Mouse (Mus musculus) midbrain, embryonic 16.5 days (tissue): Measurements from ENCODE around the gene Icmt. TPM values are rescaled to one million over a fixed set of nuclear protein-coding genes. Genes with fewer than 3 reads are reported as not detected.

Experiments used
- ATAC-seq: fragments of 200-750 bp; cut with Nextera tagmentation; 2 replicates; pipeline ENCODE4 v1.8.0; 2017; ENCODE audit warnings: moderate TSS enrichment
- H3K27ac ChIP-seq: fragments of 300-500 bp; sonication (generic); 2 replicates; pipeline ENCODE4 v1.5.1; 2014; ENCODE audit warnings: mild to moderate bottlenecking, low read length, mixed read lengths
- H3K27me3 ChIP-seq: fragments of 300-500 bp; sonication (generic); 2 replicates; pipeline ENCODE4 v1.6.1; 2014; ENCODE audit warnings: low read depth, low read length, mixed read lengths; ENCODE audit not compliant: control insufficient read depth, insufficient read depth
- H3K36me3 ChIP-seq: fragments of 300-500 bp; sonication (generic); 2 replicates; pipeline ENCODE4 v1.6.1; 2014; ENCODE audit warnings: mild to moderate bottlenecking, low read length, moderate library complexity, mixed read lengths; ENCODE audit not compliant: control insufficient read depth, insufficient read depth
- H3K4me1 ChIP-seq: fragments of 300-500 bp; sonication (generic); 2 replicates; pipeline ENCODE4 v1.6.1; 2014; ENCODE audit warnings: mild to moderate bottlenecking, low read length, mixed read lengths; ENCODE audit not compliant: control insufficient read depth, insufficient read depth
- H3K4me2 ChIP-seq: fragments of 300-500 bp; sonication (generic); 2 replicates; pipeline ENCODE4 v1.6.1; 2014; ENCODE audit warnings: mild to moderate bottlenecking, low read length, mixed read lengths
- H3K4me3 ChIP-seq: fragments of 300-500 bp; sonication (generic); 2 replicates; pipeline ENCODE4 v1.5.1; 2014; ENCODE audit warnings: low read depth, mild to moderate bottlenecking, low read length, moderate library complexity, mixed read lengths
- H3K9ac ChIP-seq: fragments of 300-500 bp; sonication (generic); 2 replicates; pipeline ENCODE4 v1.6.1; 2014; ENCODE audit warnings: low read depth, low read length, mixed read lengths
- H3K9me3 ChIP-seq: fragments of 300-500 bp; sonication (generic); replicated peaks from 2 replicates; pipeline ENCODE4 v1.6.1; 2014; ENCODE audit warnings: mild to moderate bottlenecking, low read length, mixed read lengths; ENCODE audit not compliant: control insufficient read depth, poor library complexity, severe bottlenecking
- WGBS: fragments of 180-500 bp; shearing (Covaris S2); extraction: QIAGEN DNeasy Blood & Tissue Kit; methylation state at CpG from one replicate; pipeline ENCODE4 v1.1.7; 2014; 5-methylcytosine and 5-hydroxymethylcytosine counted together
- polyA plus RNA-seq: library from polyadenylated mRNA; unstranded; fragments of >200 nt; fragmentation: Nextera tagmentation; extraction: Ambion mirVana; gene quantifications from 2 replicates; pipeline ENCODE4 v1.2.1, GENCODE M21; 2015

The Icmt gene
- polyA plus RNA-seq, 1 experiment from 2014 or later = 20.7 TPM

- no peaks in the 10 kb centered on the region for H3K36me3 ChIP-seq
- H3K9ac ChIP-seq = peak overlapping the region; percentile 60
- WGBS = under 1% methylated on average over 32 of the region's 39 CpGs
- H3K9me3 ChIP-seq = no peaks in the 10 kb centered on the region
- no peak overlapping the region; the same call in 1 of the 2 replicates for H3K27ac ChIP-seq
- peak; percentile 18; the same call in 1 of the 2 replicates for ATAC-seq
- H3K4me1 ChIP-seq = peaks cover 29% of the 10 kb centered on the region
- peak overlapping the region; percentile 67 for H3K4me2 ChIP-seq
- peak overlapping the region; percentile 31 for H3K4me3 ChIP-seq
- peaks cover 71% of the 10 kb centered on the region for H3K27me3 ChIP-seq
Observed at GRCm38 (mm10) chr4:152290385-152290784, 6.6 kb upstream of the Icmt start.

- WGBS = 14% methylated on average over 11 of the region's 11 CpGs
- Histone ChIP-seq H3K27me3 (peaks cover 72% of the 10 kb centered on the region), H3K4me3 (no peak overlapping the region), H3K4me2 (peak overlapping the region; percentile 67), H3K9me3 (no peaks in the 10 kb centered on the region), H3K9ac (peak overlapping the region; percentile 60; the same call in 1 of the 2 replicates), H3K4me1 (peaks cover 27% of the 10 kb centered on the region), H3K36me3 (no peaks in the 10 kb centered on the region), H3K27ac (no peak overlapping the region)
- no peak for ATAC-seq
Observed at GRCm38 (mm10) chr4:152290991-152291390, 6.0 kb upstream of the Icmt start.

- H3K4me2 ChIP-seq = peak within 1 kb of the TSS; percentile 67
- H3K4me1 ChIP-seq = peaks cover 24% of the 10 kb centered on the region
- H3K9ac ChIP-seq = peak within 1 kb of the TSS; percentile 60
- ATAC-seq = no peak
- no peak within 1 kb of the TSS; the same call in 1 of the 2 replicates for H3K27ac ChIP-seq
- peaks cover 70% of the 10 kb centered on the region for H3K27me3 ChIP-seq
- peak within 1 kb of the TSS; percentile 31 for H3K4me3 ChIP-seq
- WGBS = 14% methylated on average over 6 of the region's 6 CpGs
- H3K9me3 ChIP-seq = no peaks in the 10 kb centered on the region
- H3K36me3 ChIP-seq = no peaks in the 10 kb centered on the region
Observed at GRCm38 (mm10) chr4:152291562-152291961, 5.5 kb upstream of the Icmt start, which contains the start of gene Hes3. Gene Hes3, minus strand, starts transcription at chr4:152291662.

DNA sequence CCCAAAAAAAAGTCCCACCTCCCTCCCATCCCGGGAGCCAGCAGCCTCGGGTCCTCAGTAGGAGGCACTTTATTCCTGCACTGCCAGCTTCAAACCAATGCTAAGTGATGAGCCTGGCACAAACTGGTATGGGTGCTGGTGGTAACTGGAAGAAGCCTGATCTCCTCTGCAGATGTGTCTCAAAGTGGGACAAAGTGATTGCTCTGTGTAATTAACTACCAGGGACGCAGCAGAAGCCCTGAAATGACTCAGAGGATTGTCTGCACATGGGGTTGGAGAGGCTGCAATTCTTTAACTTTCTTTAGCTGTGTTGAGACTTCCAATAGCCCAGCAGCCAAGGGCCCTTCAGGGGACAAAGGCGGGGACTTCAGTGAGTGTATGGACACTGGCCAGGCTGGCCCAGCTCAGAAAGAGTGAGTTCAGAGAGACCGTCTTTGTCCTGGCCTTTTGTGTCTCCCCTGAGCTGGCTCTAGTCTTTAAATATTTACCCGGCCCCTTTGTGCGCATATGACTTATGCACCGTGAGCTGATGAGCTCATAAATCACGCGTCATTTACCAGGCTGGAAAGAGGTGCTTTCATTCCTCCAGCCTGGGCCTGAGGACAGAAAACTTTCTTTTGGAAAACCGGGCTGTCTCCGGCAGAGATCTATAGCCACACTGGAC is 4.8 kb upstream of the Icmt start:
- no peak overlapping the region for H3K4me2 ChIP-seq
- H3K36me3 ChIP-seq = no peaks in the 10 kb centered on the region
- no peak overlapping the region for H3K4me3 ChIP-seq
- H3K27me3 ChIP-seq = peaks cover 67% of the 10 kb centered on the region
- 4% methylated on average over 12 of the region's 12 CpGs for WGBS
- H3K9ac ChIP-seq = 0 out of 2 replicates have a peak overlapping the region, but pooled peaks have one; percentile 30
- no peaks in the 10 kb centered on the region for H3K9me3 ChIP-seq
- H3K27ac ChIP-seq = no peak overlapping the region
- peaks cover 20% of the 10 kb centered on the region for H3K4me1 ChIP-seq
- ATAC-seq = no peak

DNA sequence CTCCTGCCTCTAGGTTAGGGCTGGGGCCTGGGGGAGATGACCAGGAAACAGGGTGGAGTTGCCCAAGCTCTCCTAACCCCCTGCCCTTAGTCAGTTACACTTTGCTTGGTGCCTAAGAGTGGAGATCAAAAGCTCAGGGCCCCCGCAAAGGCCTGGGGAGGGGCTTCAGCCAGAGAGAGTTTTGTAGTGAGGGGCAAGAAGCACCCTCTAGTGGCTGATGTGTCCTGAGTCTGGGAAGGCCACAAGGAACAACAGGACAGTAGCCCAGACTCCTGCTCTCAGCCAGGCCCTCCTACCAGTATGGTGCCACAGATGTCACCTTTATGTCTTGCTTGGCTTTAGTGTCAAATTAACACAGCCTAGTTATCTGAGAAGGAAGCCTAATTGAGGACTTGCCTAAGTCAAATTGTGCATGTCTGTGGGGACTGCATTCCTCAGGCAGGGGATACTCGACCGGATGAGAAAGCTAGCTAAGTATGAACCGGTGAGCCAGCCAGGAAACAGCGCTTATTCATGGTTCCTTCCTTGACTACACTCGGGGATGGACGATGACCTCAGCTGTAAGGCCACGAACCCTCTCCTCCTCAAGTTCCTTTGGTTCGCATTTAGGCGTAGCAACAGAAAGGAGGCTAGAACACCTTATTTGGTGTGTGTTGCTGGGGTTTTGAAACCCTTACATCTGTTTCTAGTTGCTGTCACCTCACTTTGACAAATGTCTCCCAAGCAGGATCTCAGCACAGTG is 2.7 kb upstream of the Icmt start:
- no peak for ATAC-seq
- Histone ChIP-seq H3K27me3 (peaks cover 54% of the 10 kb centered on the region), H3K4me2 (no peak overlapping the region), H3K4me3 (no peak overlapping the region), H3K9me3 (no peaks in the 10 kb centered on the region), H3K9ac (no peak overlapping the region), H3K27ac (no peak overlapping the region), H3K36me3 (no peaks in the 10 kb centered on the region), H3K4me1 (peaks cover 31% of the 10 kb centered on the region)
- WGBS = 60% methylated on average over 10 of the region's 10 CpGs

DNA sequence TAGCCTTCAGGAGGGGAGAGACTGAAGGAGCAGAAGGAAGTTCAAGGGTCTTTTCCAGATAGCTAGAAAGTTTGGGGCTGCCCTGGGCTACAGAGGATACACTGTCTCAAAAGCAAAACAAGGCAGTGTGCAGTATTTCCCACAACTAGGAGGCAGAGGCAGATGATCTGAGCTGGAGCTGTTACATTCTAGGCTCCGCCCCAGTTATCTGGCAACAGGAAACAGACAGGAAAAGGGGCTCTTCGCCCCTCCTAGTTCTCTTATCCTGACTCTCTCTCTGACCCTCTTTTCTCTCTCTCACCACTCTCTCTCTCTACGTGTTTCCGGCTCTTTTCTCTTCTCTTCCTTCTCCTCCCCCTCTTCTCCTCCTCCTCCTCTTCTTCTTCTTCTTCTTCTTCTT is 1.1 kb upstream of the Icmt start:
- Histone ChIP-seq H3K9ac (no peak overlapping the region), H3K27ac (no peak overlapping the region), H3K36me3 (peaks cover 2% of the 10 kb centered on the region; the same call in 1 of the 2 replicates), H3K27me3 (peaks cover 43% of the 10 kb centered on the region), H3K4me1 (peaks cover 21% of the 10 kb centered on the region), H3K9me3 (no peaks in the 10 kb centered on the region), H3K4me2 (no peak overlapping the region), H3K4me3 (no peak overlapping the region)
- no peak for ATAC-seq
- 49% methylated on average over 4 of the region's 4 CpGs for WGBS

GRCm38 (mm10) chr4:152296371-152296770 is 656 bp upstream of the Icmt start:
- Histone ChIP-seq H3K4me3 (peak overlapping the region; percentile 94), H3K27me3 (peaks cover 39% of the 10 kb centered on the region), H3K9ac (0 out of 2 replicates have a peak overlapping the region, but pooled peaks have one; percentile 23), H3K36me3 (peaks cover 5% of the 10 kb centered on the region; the same call in 1 of the 2 replicates), H3K27ac (no peak overlapping the region), H3K9me3 (no peaks in the 10 kb centered on the region), H3K4me1 (peaks cover 19% of the 10 kb centered on the region), H3K4me2 (peak overlapping the region; percentile 96)
- ATAC-seq = no peak
- 19% methylated on average over 8 of the region's 8 CpGs for WGBS

DNA sequence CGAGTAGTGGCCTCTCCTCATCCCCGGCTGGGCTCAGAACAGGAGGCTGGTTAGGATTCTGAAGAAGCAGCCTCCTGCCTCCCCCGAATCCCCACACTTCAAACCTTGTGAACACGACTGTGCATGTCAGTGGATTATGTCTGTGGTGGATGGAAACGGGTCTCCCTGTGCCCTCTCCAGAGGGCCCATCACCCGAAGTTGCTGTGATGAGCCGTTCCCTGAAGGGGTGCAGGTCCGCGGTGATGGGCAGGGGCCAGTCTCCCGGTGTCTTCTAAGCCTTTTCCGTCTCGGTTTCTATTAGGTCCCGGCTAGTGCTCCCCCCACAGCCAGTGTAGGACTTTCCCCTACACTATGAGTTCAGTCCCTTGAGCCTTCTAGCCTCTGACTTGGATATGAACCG is 1.8 kb downstream of the Icmt start:
- Histone ChIP-seq H3K36me3 (peaks cover 15% of the 10 kb centered on the region; the same call in 1 of the 2 replicates), H3K9ac (no peak overlapping the region), H3K27ac (no peak overlapping the region), H3K4me1 (peaks cover 15% of the 10 kb centered on the region), H3K9me3 (no peaks in the 10 kb centered on the region), H3K4me3 (no peak overlapping the region), H3K27me3 (peaks cover 18% of the 10 kb centered on the region), H3K4me2 (peak overlapping the region; percentile 96; the same call in 1 of the 2 replicates)
- WGBS = 79% methylated on average over 14 of the region's 14 CpGs
- ATAC-seq = no peak

DNA sequence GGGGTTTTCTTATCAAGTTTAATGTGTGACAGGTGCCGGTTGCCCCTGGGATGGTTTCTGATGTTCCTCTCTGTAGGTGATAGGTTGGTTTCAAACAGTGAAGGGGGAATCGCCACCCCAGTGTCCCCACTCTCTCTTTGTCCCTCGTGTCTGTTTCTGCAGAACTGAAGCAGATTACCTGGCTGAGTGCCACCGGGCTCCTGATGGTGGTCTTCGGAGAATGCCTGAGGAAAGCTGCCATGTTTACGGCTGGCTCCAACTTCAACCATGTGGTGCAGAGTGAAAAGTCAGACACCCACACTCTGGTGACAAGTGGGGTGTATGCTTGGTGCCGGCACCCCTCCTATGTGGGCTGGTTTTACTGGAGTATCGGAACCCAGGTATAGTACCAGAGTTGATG is 3.3 kb downstream of the Icmt start:
- Histone ChIP-seq H3K27me3 (peaks cover 6% of the 10 kb centered on the region), H3K9me3 (no peaks in the 10 kb centered on the region), H3K36me3 (peaks cover 17% of the 10 kb centered on the region; the same call in 1 of the 2 replicates), H3K9ac (no peak overlapping the region), H3K4me3 (no peak overlapping the region), H3K4me1 (peaks cover 15% of the 10 kb centered on the region), H3K4me2 (no peak overlapping the region), H3K27ac (no peak overlapping the region)
- no peak for ATAC-seq
- WGBS = 92% methylated on average over 8 of the region's 8 CpGs
